Mouse (Mus musculus) MN1 (cell line): ENCODE data around the gene A630089N07Rik.

Source experiments
- DNase-seq: peaks from one replicate; pipeline ENCODE4 v3.0.0-alpha.2; 2016; ENCODE audit warnings: low spot score

A630089N07Rik gene

DNA sequence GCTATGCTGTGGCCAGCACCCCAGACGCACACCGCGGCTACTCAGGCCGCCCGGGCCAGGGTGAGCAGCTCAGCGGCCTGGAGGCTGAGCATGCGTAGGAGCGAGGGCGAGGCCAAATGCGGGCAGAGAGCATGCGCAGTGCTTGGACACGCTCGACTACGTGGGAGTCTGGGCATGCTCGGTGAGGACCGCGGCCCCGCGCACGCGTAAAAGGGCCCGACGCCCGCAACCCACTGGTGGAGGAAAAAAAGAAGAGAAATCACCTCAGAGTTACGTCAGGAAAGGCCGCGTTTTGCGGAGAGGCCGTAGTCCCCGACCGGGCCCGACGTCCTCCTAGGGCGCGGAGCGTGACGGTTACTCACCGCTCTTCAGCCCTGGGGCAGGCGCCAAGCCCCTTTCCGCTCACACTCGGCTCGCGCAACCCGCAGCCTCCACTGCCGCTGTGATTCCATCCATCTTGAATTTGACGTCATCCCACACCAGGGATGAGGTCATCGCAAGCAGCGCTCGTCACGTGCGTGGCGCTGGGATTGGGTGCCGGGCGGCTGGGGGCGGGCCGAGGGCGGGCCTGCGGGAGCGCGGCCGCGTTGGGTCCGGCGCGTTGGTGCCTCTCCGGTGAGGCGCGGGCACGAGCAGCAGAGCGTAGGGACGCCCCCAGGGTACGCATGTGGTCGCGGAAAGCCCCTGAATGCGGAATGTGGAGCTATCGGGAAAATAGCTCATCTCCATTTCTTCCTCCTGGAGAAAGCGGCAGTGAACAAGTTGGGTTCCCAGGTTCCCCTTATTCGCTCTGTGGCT lies 119.9 kb downstream of the A630089N07Rik start, which contains the start of the genes C2cd2 and Zbtb21:
TSS of gene C2cd2 (minus strand) at position 448 of the 798 bp plus-strand sequence.
TSS of gene Zbtb21 (minus strand) at position 472 of the 798 bp plus-strand sequence.
- DNase-seq = peak; percentile 99

DNA sequence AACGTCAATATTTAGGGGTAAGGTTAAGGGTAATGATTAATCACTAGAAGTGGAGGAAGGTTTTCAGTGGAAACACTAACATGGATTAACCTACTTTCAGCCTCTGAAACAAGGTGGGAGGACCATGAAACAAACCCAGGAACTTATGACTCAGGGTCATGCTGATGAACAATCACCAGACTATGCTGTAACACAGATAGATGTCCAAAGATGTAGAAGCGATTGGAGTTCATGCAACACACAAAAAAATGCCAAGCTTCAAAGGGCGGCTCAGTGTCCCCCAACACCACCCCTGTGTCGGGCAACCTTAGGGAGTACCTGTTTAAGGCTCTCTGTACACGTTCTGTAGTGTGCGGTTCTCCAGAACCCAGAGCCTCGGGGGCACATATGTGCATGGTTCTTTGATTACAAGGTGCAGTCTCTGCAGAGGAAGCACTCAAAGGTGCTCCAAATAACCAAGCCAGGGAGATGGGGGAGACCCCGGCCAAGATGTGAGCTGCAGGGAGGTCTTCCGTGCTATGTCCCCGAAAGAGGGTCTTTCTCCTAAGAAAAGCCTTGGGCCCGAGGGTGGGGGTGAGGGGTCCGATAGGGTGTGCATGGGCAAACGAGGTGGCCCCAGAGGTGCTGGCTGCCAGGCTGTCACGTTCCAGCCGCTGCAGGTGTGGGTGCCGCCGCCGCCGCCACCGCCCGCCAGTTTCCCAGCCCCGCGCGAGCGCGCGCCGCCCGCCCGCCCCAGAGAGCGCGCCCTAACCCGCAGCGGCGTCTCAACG lies 120.7 kb downstream of the A630089N07Rik start:
- peak; percentile 41 for DNase-seq

DNA sequence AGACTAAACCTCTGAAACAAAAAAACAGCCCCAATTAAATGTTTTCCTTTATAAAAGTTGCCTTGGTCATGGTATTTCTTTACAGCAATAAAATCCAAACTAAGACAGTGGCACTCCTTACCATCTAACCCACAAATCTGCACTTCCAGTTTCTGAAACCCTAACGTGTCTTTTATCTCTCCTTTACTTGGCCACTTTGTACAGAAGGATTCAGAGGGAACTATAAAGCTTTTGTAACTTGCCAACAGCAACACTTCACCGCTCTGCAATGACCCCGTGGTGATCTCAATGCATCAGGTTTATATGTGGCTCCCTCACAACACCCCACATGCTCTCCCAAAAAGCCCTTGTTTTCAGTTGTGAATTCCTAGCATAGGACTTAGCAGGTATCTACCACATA lies 121.9 kb downstream of the A630089N07Rik start:
- DNase-seq = no peak

- DNase-seq = no peak
These were observed 123.8 kb downstream of the A630089N07Rik start for GRCm38 (mm10) chr16:97958401-97958973.

DNA sequence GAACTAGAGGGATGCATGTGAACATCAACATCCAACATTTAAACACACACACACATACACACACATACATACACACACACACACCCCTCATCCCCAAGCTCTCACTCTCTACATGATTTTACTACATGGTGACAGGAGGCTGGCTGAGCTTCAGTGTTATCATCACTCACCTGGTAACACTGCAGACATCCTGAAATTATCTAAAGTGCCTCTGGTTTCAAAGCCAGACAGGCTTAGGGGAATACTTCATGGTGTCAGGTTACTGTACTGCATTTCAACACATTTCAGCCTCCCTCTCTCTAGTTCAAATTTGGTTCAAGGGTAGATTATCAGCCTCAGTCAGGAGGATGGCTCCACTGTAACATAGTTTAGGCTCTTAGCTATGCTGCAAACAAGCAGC lies 124.6 kb downstream of the A630089N07Rik start:
- DNase-seq = peak; percentile 32

GRCm38 (mm10) chr16:97956011-97956410 lies 126.2 kb downstream of the A630089N07Rik start:
- DNase-seq = no peak

GRCm38 (mm10) chr16:97953300-97953699 lies 128.9 kb downstream of the A630089N07Rik start:
- no peak for DNase-seq

DNA sequence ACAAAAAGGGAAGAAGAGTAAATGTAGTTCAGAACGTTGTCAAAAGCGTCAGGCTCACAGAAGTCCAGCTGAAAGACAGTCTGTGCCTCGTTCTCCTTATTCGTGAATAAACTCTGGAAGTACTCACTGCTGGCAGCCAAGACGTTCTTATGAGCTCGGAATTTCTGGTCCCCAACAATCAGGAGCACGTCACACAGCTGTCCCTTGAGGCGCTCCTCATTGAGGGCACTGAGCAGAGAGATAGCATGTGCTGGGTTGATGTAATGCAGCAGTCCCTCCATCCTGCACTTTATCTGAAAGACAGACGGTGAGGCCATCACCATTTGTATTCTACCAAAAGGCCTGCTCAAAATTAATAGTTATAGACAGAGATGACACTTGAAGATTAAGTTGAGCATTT lies 129.4 kb downstream of the A630089N07Rik start:
- DNase-seq = no peak

DNA sequence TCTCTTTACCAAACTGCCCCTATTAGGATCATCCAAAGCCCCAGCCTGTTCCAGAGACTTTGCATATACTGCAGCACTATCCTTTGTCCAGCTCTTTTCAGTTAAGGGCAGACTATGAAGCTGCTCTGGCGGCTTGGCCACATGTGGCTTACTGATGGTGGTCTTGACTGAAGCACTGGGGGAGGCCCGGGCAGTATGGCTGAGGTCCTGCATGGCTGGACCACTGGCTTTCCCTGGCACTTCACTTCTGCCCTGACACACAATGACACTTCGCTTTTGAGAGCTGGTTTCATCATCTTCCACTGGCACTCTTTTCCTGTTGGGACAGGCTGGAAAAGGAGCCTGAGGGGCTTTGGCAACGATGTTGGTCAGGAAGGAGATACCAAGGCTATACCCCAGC lies 129.9 kb downstream of the A630089N07Rik start:
- no peak for DNase-seq
